In the genomic region with DNA sequence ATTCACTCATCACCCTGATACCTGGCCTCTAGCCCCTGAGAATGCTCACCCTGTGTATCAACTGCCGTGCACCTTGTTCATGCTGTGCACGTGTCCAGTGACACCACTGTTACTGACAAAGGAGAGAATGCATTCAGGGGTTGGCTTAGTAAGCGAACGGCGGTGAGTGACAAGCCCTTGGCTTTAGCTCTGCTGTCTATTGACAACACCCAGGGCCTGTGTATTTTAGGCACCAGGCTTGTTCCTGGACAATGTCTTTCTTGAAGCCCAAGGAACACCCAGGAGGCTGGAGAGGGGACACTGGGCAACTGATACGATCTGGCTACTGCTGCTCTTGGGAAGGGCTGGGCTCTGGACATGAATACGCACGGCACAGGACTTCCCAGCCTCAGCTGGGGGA, we compare ENCODE assay signal across 28 mouse cellular contexts. TPM values are rescaled to one million over a fixed set of nuclear protein-coding genes. Genes with fewer than 3 reads are reported as not detected.
A peak's percentile ranks its signal among the peaks of the same experiment; 100 is the strongest.
DNase-seq lines count a peak whose midpoint lies in the region; ATAC-seq and TF ChIP-seq lines count a peak whose summit lies in the region.
"Had no signal": no experiment of that assay in that cellular context is flagged by ENCODE, and none has a peak within 500 bp of the region (broad histone marks: within the 10 kb centered on the region; RNA-seq: fewer than 3 reads in every experiment).

No protein-coding gene starts in this region.

- H3K9ac ChIP-seq in heart, embryonic 11.5 days (ENCODE audit: low read depth, low read length): peak overlapping the region; percentile 34; the same call in 1 of the 2 replicates
- peak overlapping the region; percentile 1; the same call in 1 of the 2 replicates for H3K9ac ChIP-seq in heart, embryonic 16.5 days (ENCODE audit: low read length)
- H3K9ac ChIP-seq in midbrain, embryonic 13.5 days (replicated peaks): peak overlapping the region; percentile 32; the same call in 1 of the 2 replicates
- H3K9ac ChIP-seq in midbrain, embryonic 16.5 days (ENCODE audit: low read depth, low read length): no peak overlapping the region
- no peak overlapping the region for H3K9ac ChIP-seq in heart, postnatal 0 days (replicated peaks; ENCODE audit: low read depth, low read length)
- H3K9ac ChIP-seq: embryonic facial prominence, embryonic 15.5 days; forebrain, embryonic 13.5 days; hindbrain, embryonic 14.5 days; liver, embryonic 15.5 days; lung, embryonic 14.5 days had no signal

- no peak for TF ChIP-seq CTCF in heart, postnatal 0 days (IDR thresholded peaks at IDR 0.05; ENCODE audit: low read depth)

- no peak overlapping the region; the same call in 1 of the 2 replicates for H3K4me3 ChIP-seq in heart, embryonic 11.5 days (ENCODE audit: low read depth, low read length)
- 0 out of 2 replicates have a peak overlapping the region, but pooled peaks have one; percentile 1 for H3K4me3 ChIP-seq in heart, embryonic 16.5 days (ENCODE audit: low read length)
- no peak overlapping the region for H3K4me3 ChIP-seq in midbrain, embryonic 13.5 days (replicated peaks)
- H3K4me3 ChIP-seq in midbrain, embryonic 16.5 days (ENCODE audit: low read depth, low read length): no peak overlapping the region
- no peak overlapping the region for H3K4me3 ChIP-seq in heart, postnatal 0 days (ENCODE audit: low read depth, low read length)
- H3K4me3 ChIP-seq: embryonic facial prominence, embryonic 15.5 days; forebrain, embryonic 13.5 days; liver, embryonic 15.5 days had no signal

- H3K4me2 ChIP-seq in heart, embryonic 11.5 days: peak overlapping the region; percentile 44
- H3K4me2 ChIP-seq in heart, embryonic 16.5 days (ENCODE audit: low read depth, low read length): peak overlapping the region; percentile 26
- H3K4me2 ChIP-seq in midbrain, embryonic 13.5 days (replicated peaks): no peak overlapping the region
- no peak overlapping the region for H3K4me2 ChIP-seq in midbrain, embryonic 16.5 days (ENCODE audit: low read length)
- H3K4me2 ChIP-seq in heart, postnatal 0 days (ENCODE audit: low read depth, low read length): peak overlapping the region; percentile 45
- H3K4me2 ChIP-seq: embryonic facial prominence, embryonic 15.5 days; forebrain, embryonic 13.5 days; hindbrain, embryonic 14.5 days; liver, embryonic 15.5 days; lung, embryonic 14.5 days had no signal

- no peak for DNase-seq in heart, postnatal 36 days
- DNase-seq in heart, postnatal 25 days (ENCODE audit: low spot score): no peak
- DNase-seq in heart, postnatal 0 days (ENCODE audit: low spot score): peak; percentile 74
- DNase-seq: adrenal gland, postnatal 25 days; cerebellum, adult 11-12 months; cerebellum, adult 9-11 months; gastrocnemius, postnatal 14 days; kidney, adult 11 months; kidney, postnatal 14 days; layer of hippocampus, adult 9-11 months; lung, embryonic 14.5 days; lung, postnatal 14 days; right cerebral cortex, adult 18-20 months; spleen, adult 18-20 months; thymus, adult 18-20 months; thymus, postnatal 36 days had no signal

- no peak for ATAC-seq in heart, embryonic 11.5 days (replicated peaks; ENCODE audit: insufficient number of reproducible peaks, low FRiP score, low TSS enrichment)
- peak; percentile 4; the same call in 1 of the 2 replicates for ATAC-seq in heart, embryonic 16.5 days (replicated peaks; ENCODE audit: extremely low read depth, insufficient read depth, low FRiP score)
- no peak for ATAC-seq in midbrain, embryonic 13.5 days
- ATAC-seq in midbrain, embryonic 16.5 days: no peak
- ATAC-seq in heart, postnatal 0 days (ENCODE audit: insufficient read depth, low read depth): peak; percentile 40
- ATAC-seq: CD4-positive, CD25-positive, alpha-beta regulatory T cell, adult 4 months; forebrain, embryonic 13.5 days; inflammation-experienced regulatory T-cells, adult 6 months had no signal

- no peaks in the 10 kb centered on the region for H3K27me3 ChIP-seq in heart, embryonic 11.5 days (ENCODE audit: control insufficient read depth, insufficient read depth, low read length)
- no peaks in the 10 kb centered on the region for H3K27me3 ChIP-seq in heart, embryonic 16.5 days (ENCODE audit: control insufficient read depth, insufficient read depth, low read length)
- H3K27me3 ChIP-seq in midbrain, embryonic 13.5 days: no peaks in the 10 kb centered on the region
- no peaks in the 10 kb centered on the region for H3K27me3 ChIP-seq in midbrain, embryonic 16.5 days (ENCODE audit: control insufficient read depth, insufficient read depth, low read depth, low read length)
- H3K27me3 ChIP-seq in heart, postnatal 0 days (ENCODE audit: control insufficient read depth, insufficient read depth, low read length): no peaks in the 10 kb centered on the region
- H3K27me3 ChIP-seq: embryonic facial prominence, embryonic 15.5 days; forebrain, embryonic 13.5 days had no signal

- H3K9me3 ChIP-seq in heart, embryonic 11.5 days (replicated peaks; ENCODE audit: control insufficient read depth, low read length): no peaks in the 10 kb centered on the region
- no peaks in the 10 kb centered on the region for H3K9me3 ChIP-seq in heart, embryonic 16.5 days (replicated peaks; ENCODE audit: control insufficient read depth, low read length)
- no peaks in the 10 kb centered on the region for H3K9me3 ChIP-seq in midbrain, embryonic 13.5 days
- H3K9me3 ChIP-seq in midbrain, embryonic 16.5 days (replicated peaks; ENCODE audit: control insufficient read depth, low read length, poor library complexity, severe bottlenecking): no peaks in the 10 kb centered on the region
- H3K9me3 ChIP-seq in heart, postnatal 0 days (replicated peaks; ENCODE audit: control insufficient read depth, low read length): no peaks in the 10 kb centered on the region
- H3K9me3 ChIP-seq: embryonic facial prominence, embryonic 15.5 days; forebrain, embryonic 13.5 days; liver, embryonic 15.5 days had no signal

- 61% methylated on average over 8 of the region's 8 CpGs for WGBS in heart, embryonic 11.5 days (ENCODE audit: insufficient replicate concordance)
- WGBS in heart, embryonic 16.5 days: 42% methylated on average over 8 of the region's 8 CpGs
- WGBS in midbrain, embryonic 13.5 days: 82% methylated on average over 8 of the region's 8 CpGs
- 77% methylated on average over 8 of the region's 8 CpGs for WGBS in midbrain, embryonic 16.5 days
- WGBS in heart, postnatal 0 days: 33% methylated on average over 8 of the region's 8 CpGs

- peak overlapping the region; percentile 57 for H3K27ac ChIP-seq in heart, embryonic 11.5 days (ENCODE audit: low read depth, low read length)
- H3K27ac ChIP-seq in heart, embryonic 16.5 days (ENCODE audit: low read length): peak overlapping the region; percentile 63
- H3K27ac ChIP-seq in midbrain, embryonic 13.5 days: no peak overlapping the region
- H3K27ac ChIP-seq in midbrain, embryonic 16.5 days (ENCODE audit: low read length): no peak overlapping the region
- H3K27ac ChIP-seq in heart, postnatal 0 days (ENCODE audit: low read depth): peak overlapping the region; percentile 56
- H3K27ac ChIP-seq: embryonic facial prominence, embryonic 15.5 days; forebrain, embryonic 13.5 days; hindbrain, embryonic 14.5 days; liver, embryonic 15.5 days; stomach, postnatal 0 days had no signal

- intact Hi-C loops in heart, postnatal 36 days (cut with DNase I): no loop called here
- intact Hi-C loops in heart, postnatal 25 days (cut with DNase I): no loop called here

- TF ChIP-seq EP300 in heart, postnatal 0 days (IDR thresholded peaks at IDR 0.05; ENCODE audit: low read depth): no peak

- H3K4me1 ChIP-seq in heart, embryonic 11.5 days (ENCODE audit: control insufficient read depth, insufficient read depth, low read length): peaks cover 28% of the 10 kb centered on the region
- peaks cover 25% of the 10 kb centered on the region for H3K4me1 ChIP-seq in heart, embryonic 16.5 days (ENCODE audit: control insufficient read depth, insufficient read depth, low read length)
- peaks cover 37% of the 10 kb centered on the region for H3K4me1 ChIP-seq in midbrain, embryonic 13.5 days (replicated peaks)
- H3K4me1 ChIP-seq in midbrain, embryonic 16.5 days (ENCODE audit: control insufficient read depth, insufficient read depth, low read length): peaks cover 12% of the 10 kb centered on the region
- H3K4me1 ChIP-seq in heart, postnatal 0 days (ENCODE audit: control insufficient read depth, insufficient read depth): peaks cover 37% of the 10 kb centered on the region; the same call in 1 of the 2 replicates

- H3K36me3 ChIP-seq in heart, embryonic 11.5 days (ENCODE audit: control insufficient read depth, insufficient read depth, low read length): peaks cover 7% of the 10 kb centered on the region
- H3K36me3 ChIP-seq in heart, embryonic 16.5 days (ENCODE audit: control insufficient read depth, insufficient read depth): peaks cover 16% of the 10 kb centered on the region
- H3K36me3 ChIP-seq in midbrain, embryonic 13.5 days: peaks cover 14% of the 10 kb centered on the region
- no peaks in the 10 kb centered on the region for H3K36me3 ChIP-seq in midbrain, embryonic 16.5 days (ENCODE audit: control insufficient read depth, insufficient read depth, low read length)
- peaks cover 17% of the 10 kb centered on the region for H3K36me3 ChIP-seq in heart, postnatal 0 days (replicated peaks; ENCODE audit: control insufficient read depth, insufficient read depth, low read length)

RNA-seq across cellular contexts. Expression of a gene that starts 3.2 kb away (rescaled TPM):
- 32.8 and 34.9 TPM in 2 replicates for polyA plus RNA-seq in heart, embryonic 11.5 days (2014; fragmentation: Nextera tagmentation; extraction: Ambion mirVana)
- total RNA-seq in heart, postnatal 36 days (2021): 10 to 100 TPM; 27.4 to 33.8 TPM
- 36.9 and 39.8 TPM in 2 replicates for polyA plus RNA-seq in heart, embryonic 16.5 days (2015; fragmentation: Nextera tagmentation; extraction: Ambion mirVana)
- 10 to 100 TPM; 31.7 to 34.3 TPM for total RNA-seq in heart, postnatal 25 days (2021)
- polyA plus RNA-seq in midbrain, embryonic 13.5 days (2015; fragmentation: Nextera tagmentation; extraction: Ambion mirVana): 20.6 and 22.9 TPM in 2 replicates
- 20.4 and 20.6 TPM in 2 replicates for polyA plus RNA-seq in midbrain, embryonic 16.5 days (2015; fragmentation: Nextera tagmentation; extraction: Ambion mirVana)
- total RNA-seq in heart, postnatal 0 days (2014; rRNA removed; ENCODE audit: low replicate concordance): 44.9 and 52.8 TPM in 2 replicates
- polyA plus RNA-seq in heart, postnatal 0 days (2015; fragmentation: Nextera tagmentation; extraction: Ambion mirVana): 30.6 and 34.3 TPM in 2 replicates

RNA-seq across cellular contexts. Expression of a gene that starts 11.6 kb away (rescaled TPM):
- 2.0 and 2.9 TPM in 2 replicates for polyA plus RNA-seq in heart, embryonic 11.5 days (2014; fragmentation: Nextera tagmentation; extraction: Ambion mirVana)
- under 1 TPM; 0.33 to 0.49 TPM for total RNA-seq in heart, postnatal 36 days (2021)
- polyA plus RNA-seq in heart, embryonic 16.5 days (2015; fragmentation: Nextera tagmentation; extraction: Ambion mirVana): 0.54 and 0.82 TPM in 2 replicates
- total RNA-seq in heart, postnatal 25 days (2021): under 1 TPM; 0.25 to 0.75 TPM
- polyA plus RNA-seq in midbrain, embryonic 13.5 days (2015; fragmentation: Nextera tagmentation; extraction: Ambion mirVana): 5.2 and 7.9 TPM in 2 replicates
- 10.1 and 16.2 TPM in 2 replicates for polyA plus RNA-seq in midbrain, embryonic 16.5 days (2015; fragmentation: Nextera tagmentation; extraction: Ambion mirVana)
- not detected in 2 replicates for total RNA-seq in heart, postnatal 0 days (2014; rRNA removed; ENCODE audit: low replicate concordance)
- 0.11 and 0.37 TPM in 2 replicates for polyA plus RNA-seq in heart, postnatal 0 days (2015; fragmentation: Nextera tagmentation; extraction: Ambion mirVana)
- total RNA-seq: liver, adult 2 months had no signal
- polyA plus RNA-seq: CD4-positive, CD25-positive, alpha-beta regulatory T cell, adult 4 months; inflammation-experienced regulatory T-cells, adult 6 months; liver, adult 2 months had no signal

Comparison
In these comparisons a context has a peak if more than half of its experiments do, and no peak if none do; other contexts are left out.
1. ATAC-seq: peak in heart, embryonic 16.5 days (single experiment) and heart, postnatal 0 days (single experiment); none in heart, embryonic 11.5 days (single experiment), midbrain, embryonic 13.5 days (single experiment) and midbrain, embryonic 16.5 days (single experiment).
2. H3K9ac ChIP-seq: peak in heart, embryonic 11.5 days (single experiment), heart, embryonic 16.5 days (single experiment) and midbrain, embryonic 13.5 days (single experiment); none in midbrain, embryonic 16.5 days (single experiment) and heart, postnatal 0 days (single experiment).
3. H3K27ac ChIP-seq: peak in heart, embryonic 11.5 days (single experiment), heart, embryonic 16.5 days (single experiment) and heart, postnatal 0 days (single experiment); none in midbrain, embryonic 13.5 days (single experiment) and midbrain, embryonic 16.5 days (single experiment).
4. H3K4me2 ChIP-seq: peak in heart, embryonic 11.5 days (single experiment), heart, embryonic 16.5 days (single experiment) and heart, postnatal 0 days (single experiment); none in midbrain, embryonic 13.5 days (single experiment) and midbrain, embryonic 16.5 days (single experiment).